Mouse (Mus musculus): ENCODE measurements around the gene Ttbk1.

Ttbk1 gene

GRCm38 (mm10) chr17:46408478-46408877 is 79.0 kb downstream of the Ttbk1 start:
- no peak for DNase-seq

GRCm38 (mm10) chr17:46394631-46395030 is 92.8 kb downstream of the Ttbk1 start:
- no peak for DNase-seq

GRCm38 (mm10) chr17:46393012-46393411 is 94.5 kb downstream of the Ttbk1 start:
- DNase-seq, result peak; percentile 23 to 53

Data from kidney, adult 8-10 months (tissue).